Mouse (Mus musculus) neural tube, embryonic 12.5 days (tissue): ENCODE results near the gene Il1a. TPM values are rescaled to one million over a fixed set of nuclear protein-coding genes. Genes with fewer than 3 reads are reported as not detected.

Source experiments
- ATAC-seq: fragments of 200-750 bp; cut with Nextera tagmentation; 2 replicates; pipeline ENCODE4 v1.8.0; 2017; ENCODE audit warnings: low read depth, mild to moderate bottlenecking, moderate TSS enrichment, moderate library complexity; ENCODE audit not compliant: low FRiP score
- H3K27ac ChIP-seq: fragments of 300-500 bp; sonication (generic); 2 replicates; pipeline ENCODE4 v1.5.1; 2016
- H3K27me3 ChIP-seq: fragments of 300-500 bp; sonication (generic); replicated peaks from 2 replicates; pipeline ENCODE4 v1.6.1; 2016; ENCODE audit warnings: mild to moderate bottlenecking
- H3K36me3 ChIP-seq: fragments of 300-500 bp; sonication (generic); 2 replicates; pipeline ENCODE4 v1.6.1; 2016; ENCODE audit warnings: mild to moderate bottlenecking
- H3K4me1 ChIP-seq: fragments of 300-500 bp; sonication (generic); 2 replicates; pipeline ENCODE4 v1.6.1; 2016
- H3K4me2 ChIP-seq: fragments of 300-500 bp; sonication (generic); replicated peaks from 2 replicates; pipeline ENCODE4 v1.6.1; 2016; ENCODE audit warnings: mild to moderate bottlenecking
- H3K4me3 ChIP-seq: fragments of 300-500 bp; sonication (generic); 2 replicates; pipeline ENCODE4 v1.5.1; 2016
- H3K9ac ChIP-seq: fragments of 300-500 bp; sonication (generic); 2 replicates; pipeline ENCODE4 v1.6.1; 2016; ENCODE audit warnings: mild to moderate bottlenecking
- H3K9me3 ChIP-seq: fragments of 300-500 bp; sonication (generic); 2 replicates; pipeline ENCODE4 v1.6.1; 2016; ENCODE audit warnings: mild to moderate bottlenecking
- WGBS: fragments of 180-500 bp; shearing (Covaris S2); methylation state at CpG from one replicate; pipeline ENCODE4 v1.1.7; 2016; 5-methylcytosine and 5-hydroxymethylcytosine counted together
- polyA plus RNA-seq: library from polyadenylated mRNA; unstranded; fragments of >200 nt; fragmentation: Nextera tagmentation; extraction: Ambion mirVana; gene quantifications from 2 replicates; pipeline ENCODE4 v1.2.1, GENCODE M21; 2016

Il1a gene
- 0.11 and 0.28 TPM in 2 replicates for polyA plus RNA-seq

DNA sequence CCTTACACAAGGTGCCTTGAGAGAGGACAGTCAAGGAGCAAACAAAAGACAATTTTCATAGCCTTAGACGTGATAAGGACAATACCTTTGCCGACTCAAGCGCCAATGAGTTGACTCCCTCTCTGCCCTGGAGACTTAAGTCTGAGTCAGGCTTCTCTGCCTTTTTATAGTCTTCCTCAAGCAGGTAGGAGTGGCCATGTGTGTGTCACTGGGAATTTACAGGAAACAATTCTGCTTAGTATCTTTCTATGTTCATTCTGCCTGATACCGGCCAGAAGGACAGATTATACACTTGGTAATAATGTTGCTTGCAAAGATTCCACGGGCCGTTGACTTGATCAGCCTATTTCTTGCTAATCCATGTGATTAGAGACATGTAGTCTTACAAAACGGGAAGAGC, at the start of gene Il1a:
Il1a (minus strand) TSS at position 137 of the 400 bp plus-strand sequence.
- no peak for ATAC-seq
- Histone ChIP-seq H3K4me3 (no peak within 1 kb of the TSS), H3K9ac (no peak within 1 kb of the TSS), H3K27ac (no peak within 1 kb of the TSS), H3K27me3 (no peaks in the 10 kb centered on the region), H3K36me3 (no peaks in the 10 kb centered on the region), H3K9me3 (no peaks in the 10 kb centered on the region), H3K4me2 (no peak within 1 kb of the TSS), H3K4me1 (no peaks in the 10 kb centered on the region)
- whole genome bisulfite sequencing = 88% methylated on average over 7 of the region's 7 CpGs

DNA sequence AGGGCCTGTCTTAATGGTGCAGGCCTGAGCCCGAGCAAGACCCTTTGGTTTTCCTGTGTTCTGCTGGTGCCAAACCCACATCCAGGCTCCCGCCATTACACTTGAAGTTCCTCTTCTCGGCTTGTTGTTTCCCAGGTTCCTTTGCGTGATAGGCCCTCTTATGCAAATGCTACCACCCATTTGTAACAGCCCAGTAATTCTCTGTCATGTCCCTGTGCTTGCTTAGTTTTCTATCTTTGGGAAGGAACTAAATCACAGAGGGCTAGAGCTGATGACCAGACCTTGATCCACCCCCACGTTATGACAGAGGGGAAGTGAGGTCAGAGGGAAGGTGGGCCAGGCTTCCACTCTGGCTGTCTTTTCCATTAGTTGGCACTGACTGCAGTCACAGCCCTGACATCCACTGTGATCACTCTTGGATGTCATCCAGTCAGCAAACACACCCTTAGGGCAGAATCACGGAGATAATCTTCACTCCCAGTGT, 28.4 kb upstream of the Il1a start:
- Histone ChIP-seq H3K4me2 (no peak overlapping the region), H3K9ac (no peak overlapping the region), H3K9me3 (no peaks in the 10 kb centered on the region; the same call in 1 of the 2 replicates), H3K4me1 (no peaks in the 10 kb centered on the region), H3K27ac (no peak overlapping the region), H3K27me3 (no peaks in the 10 kb centered on the region), H3K4me3 (no peak overlapping the region), H3K36me3 (no peaks in the 10 kb centered on the region)
- ATAC-seq = no peak
- 84% methylated on average over 6 of the region's 6 CpGs for WGBS

DNA sequence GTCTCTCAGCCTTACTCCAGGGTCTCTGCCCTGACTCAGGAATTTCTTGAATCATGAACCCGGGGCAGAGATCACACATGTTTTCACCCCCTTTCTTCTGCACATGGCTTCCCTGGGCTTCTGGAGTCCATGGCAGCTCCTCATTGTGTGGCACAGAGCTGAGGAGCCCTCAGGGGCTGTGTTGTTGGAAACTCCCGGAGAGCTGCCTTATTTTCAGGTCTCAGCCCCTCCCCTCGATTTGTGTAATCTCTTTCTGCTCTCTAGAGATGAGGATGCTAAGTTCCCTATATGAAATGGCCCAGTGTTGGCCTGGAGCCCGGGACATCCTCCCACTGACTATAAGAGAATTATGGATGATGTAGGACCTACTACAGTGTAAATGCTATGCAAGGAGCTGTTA, 23.7 kb upstream of the Il1a start:
- no peak overlapping the region for H3K4me3 ChIP-seq
- WGBS = 62% methylated on average over 4 of the region's 4 CpGs
- H3K9me3 ChIP-seq = no peaks in the 10 kb centered on the region
- no peaks in the 10 kb centered on the region for H3K27me3 ChIP-seq
- no peak overlapping the region for H3K4me2 ChIP-seq
- H3K36me3 ChIP-seq = no peaks in the 10 kb centered on the region
- no peak overlapping the region for H3K9ac ChIP-seq
- no peak for ATAC-seq
- no peak overlapping the region for H3K27ac ChIP-seq
- no peaks in the 10 kb centered on the region for H3K4me1 ChIP-seq

DNA sequence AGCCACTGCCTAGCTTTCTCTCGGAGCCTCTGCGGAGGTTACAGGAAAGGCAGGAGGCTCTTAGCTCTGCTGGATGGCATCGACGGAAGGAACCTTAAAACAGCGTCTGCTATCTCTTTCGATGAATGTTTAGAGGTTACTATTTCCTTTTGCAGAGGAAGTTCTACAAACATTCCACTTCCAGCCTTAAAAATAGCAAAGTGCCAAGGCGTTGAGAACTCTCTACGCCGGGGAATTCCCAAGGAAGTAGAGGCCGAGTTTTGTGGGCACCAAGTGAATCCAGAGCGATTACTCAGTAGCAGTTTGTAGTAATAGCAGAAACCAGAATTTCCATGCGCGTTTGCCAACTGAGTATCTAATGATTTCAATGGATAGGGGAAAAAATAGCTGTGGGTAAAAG, 20.8 kb upstream of the Il1a start:
- no peak for ATAC-seq
- H3K9ac ChIP-seq = no peak overlapping the region
- no peaks in the 10 kb centered on the region for H3K27me3 ChIP-seq
- 90% methylated on average over 13 of the region's 13 CpGs for WGBS
- no peak overlapping the region for H3K4me3 ChIP-seq
- no peaks in the 10 kb centered on the region for H3K9me3 ChIP-seq
- H3K36me3 ChIP-seq = no peaks in the 10 kb centered on the region
- H3K4me1 ChIP-seq = no peaks in the 10 kb centered on the region
- H3K4me2 ChIP-seq = no peak overlapping the region
- H3K27ac ChIP-seq = no peak overlapping the region

DNA sequence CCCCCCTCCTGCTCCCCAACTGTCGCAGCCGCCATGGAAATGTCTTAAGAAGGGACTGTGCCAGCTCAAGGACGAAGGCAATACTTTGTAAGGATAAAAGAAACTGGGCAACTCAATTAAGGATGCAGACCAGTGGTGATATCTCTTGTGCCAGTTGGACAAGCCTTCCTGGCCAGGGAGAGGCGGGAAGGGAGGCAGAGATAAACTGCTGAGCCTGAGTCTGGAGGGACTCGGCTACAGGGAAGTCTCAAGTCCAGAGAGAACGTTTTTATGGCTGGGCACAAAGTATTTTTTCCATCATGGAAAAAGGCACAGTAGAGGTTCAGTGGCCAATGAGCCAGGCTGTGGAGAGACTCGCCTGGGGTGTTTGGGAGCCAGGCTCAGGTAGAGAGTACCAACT, 20.3 kb upstream of the Il1a start:
- WGBS = 74% methylated on average over 7 of the region's 7 CpGs
- no peak for ATAC-seq
- Histone ChIP-seq H3K4me3 (no peak overlapping the region), H3K36me3 (no peaks in the 10 kb centered on the region), H3K27me3 (no peaks in the 10 kb centered on the region), H3K27ac (no peak overlapping the region), H3K9ac (no peak overlapping the region), H3K4me1 (no peaks in the 10 kb centered on the region), H3K4me2 (no peak overlapping the region), H3K9me3 (no peaks in the 10 kb centered on the region)

DNA sequence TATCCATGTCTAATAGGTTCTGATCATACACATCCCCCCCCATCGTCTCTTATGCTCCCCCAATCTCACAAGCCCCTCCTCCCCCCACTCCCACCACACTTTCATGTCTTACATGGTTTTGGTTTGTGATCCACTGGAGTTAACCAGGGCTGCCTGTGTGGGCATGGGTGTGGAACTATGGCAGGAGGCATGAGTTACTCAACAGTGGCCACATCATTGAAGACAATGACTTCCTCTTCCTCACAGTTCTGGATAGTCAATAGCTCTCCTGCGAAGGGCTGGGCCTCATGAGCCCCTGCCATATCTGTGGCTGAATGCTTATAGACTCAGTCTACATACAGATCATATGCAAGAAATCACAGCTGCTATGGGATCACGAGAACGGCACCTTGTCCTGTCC, 18.5 kb upstream of the Il1a start:
- no peak overlapping the region for H3K4me3 ChIP-seq
- H3K9ac ChIP-seq = no peak overlapping the region
- no peak overlapping the region for H3K27ac ChIP-seq
- no peaks in the 10 kb centered on the region for H3K4me1 ChIP-seq
- WGBS = 83% methylated on average over 4 of the region's 4 CpGs
- H3K9me3 ChIP-seq = no peaks in the 10 kb centered on the region
- no peak for ATAC-seq
- no peak overlapping the region for H3K4me2 ChIP-seq
- no peaks in the 10 kb centered on the region for H3K27me3 ChIP-seq
- H3K36me3 ChIP-seq = no peaks in the 10 kb centered on the region

DNA sequence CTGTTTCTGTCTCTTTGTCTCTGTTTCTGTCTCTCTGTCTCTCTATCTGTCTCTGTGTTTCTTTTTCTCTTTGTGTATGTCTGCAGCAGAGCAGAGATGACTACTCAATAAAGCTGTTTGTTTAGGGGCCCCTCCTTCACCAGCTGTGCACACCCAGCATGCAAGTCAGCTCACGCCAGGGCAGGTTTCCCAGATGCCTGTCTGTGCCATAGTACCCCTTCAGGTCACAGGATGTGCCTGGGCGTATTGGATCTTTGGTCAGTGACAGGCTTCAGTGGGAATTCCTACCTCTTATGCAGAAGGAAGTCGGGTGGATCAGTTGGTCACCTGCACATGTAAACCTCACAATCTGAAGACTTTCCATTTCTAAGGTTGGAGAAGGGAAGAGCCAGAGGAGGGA, 14.4 kb upstream of the Il1a start:
- WGBS = 80% methylated on average over 3 of the region's 3 CpGs
- no peaks in the 10 kb centered on the region for H3K36me3 ChIP-seq
- H3K4me1 ChIP-seq = no peaks in the 10 kb centered on the region
- H3K4me2 ChIP-seq = no peak overlapping the region
- no peak overlapping the region for H3K27ac ChIP-seq
- H3K4me3 ChIP-seq = no peak overlapping the region
- H3K9me3 ChIP-seq = no peaks in the 10 kb centered on the region
- H3K27me3 ChIP-seq = no peaks in the 10 kb centered on the region
- no peak for ATAC-seq
- H3K9ac ChIP-seq = no peak overlapping the region

DNA sequence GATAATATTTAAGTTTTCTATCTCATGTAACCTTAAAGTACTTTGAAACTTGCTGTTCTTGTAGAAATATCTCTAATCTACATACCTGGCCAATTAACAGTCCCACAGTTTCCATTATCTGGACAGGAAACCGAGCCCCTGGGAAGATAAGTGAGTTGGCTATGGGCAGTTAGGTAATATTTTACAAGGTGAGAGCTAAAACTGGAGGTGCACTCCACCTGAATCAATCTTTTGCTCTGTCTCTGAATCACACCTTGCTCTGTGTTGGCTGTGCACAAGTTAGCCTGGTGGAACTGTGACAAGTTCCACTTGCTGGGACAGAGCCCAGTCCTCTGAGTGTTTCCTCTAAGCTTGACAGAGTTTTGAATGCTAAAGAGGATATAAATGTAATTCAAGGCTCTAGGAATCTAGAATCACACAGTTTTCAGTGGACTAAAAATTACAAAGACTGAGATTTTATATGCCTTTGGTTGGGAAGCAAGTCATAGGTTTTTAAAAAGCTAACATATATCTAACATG, 12.4 kb upstream of the Il1a start:
- H3K9me3 ChIP-seq = no peaks in the 10 kb centered on the region
- H3K36me3 ChIP-seq = no peaks in the 10 kb centered on the region
- H3K27me3 ChIP-seq = no peaks in the 10 kb centered on the region
- H3K27ac ChIP-seq = no peak overlapping the region
- no peak for ATAC-seq
- no peak overlapping the region for H3K9ac ChIP-seq
- no peak overlapping the region for H3K4me2 ChIP-seq
- WGBS = 77% methylated on average over 1 of the region's 1 CpGs
- H3K4me1 ChIP-seq = no peaks in the 10 kb centered on the region
- no peak overlapping the region for H3K4me3 ChIP-seq

DNA sequence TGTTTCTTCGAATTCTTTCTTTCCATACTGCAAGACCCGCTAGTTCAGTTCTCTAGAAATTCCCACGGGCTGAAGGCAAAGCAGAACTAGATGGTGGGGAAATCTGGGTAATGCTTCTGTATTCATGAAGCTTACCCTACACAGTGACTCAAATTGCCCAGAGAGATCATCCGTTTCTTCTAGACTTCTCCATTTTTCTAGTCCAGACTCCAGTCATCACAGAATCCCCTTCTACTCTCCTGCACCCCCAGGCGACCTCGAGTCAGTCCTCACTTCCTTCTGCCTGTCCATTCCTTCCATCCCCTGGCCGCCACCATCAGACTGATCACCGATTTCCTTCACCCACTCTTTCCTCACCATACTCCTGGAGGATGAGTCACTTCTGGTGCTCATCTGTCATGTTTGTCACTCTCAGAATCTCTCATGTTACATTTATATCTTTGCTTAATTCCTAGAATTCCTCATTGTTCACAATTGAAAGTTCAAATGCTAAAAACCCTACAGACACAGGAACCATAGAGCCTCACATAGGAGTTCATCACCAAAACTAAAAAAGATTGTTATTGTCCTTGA, 10.3 kb upstream of the Il1a start:
- Histone ChIP-seq H3K36me3 (no peaks in the 10 kb centered on the region), H3K27ac (no peak overlapping the region), H3K4me1 (no peaks in the 10 kb centered on the region), H3K9me3 (no peaks in the 10 kb centered on the region), H3K4me3 (no peak overlapping the region), H3K4me2 (no peak overlapping the region), H3K27me3 (no peaks in the 10 kb centered on the region), H3K9ac (no peak overlapping the region)
- ATAC-seq = no peak
- WGBS = 87% methylated on average over 8 of the region's 8 CpGs

DNA sequence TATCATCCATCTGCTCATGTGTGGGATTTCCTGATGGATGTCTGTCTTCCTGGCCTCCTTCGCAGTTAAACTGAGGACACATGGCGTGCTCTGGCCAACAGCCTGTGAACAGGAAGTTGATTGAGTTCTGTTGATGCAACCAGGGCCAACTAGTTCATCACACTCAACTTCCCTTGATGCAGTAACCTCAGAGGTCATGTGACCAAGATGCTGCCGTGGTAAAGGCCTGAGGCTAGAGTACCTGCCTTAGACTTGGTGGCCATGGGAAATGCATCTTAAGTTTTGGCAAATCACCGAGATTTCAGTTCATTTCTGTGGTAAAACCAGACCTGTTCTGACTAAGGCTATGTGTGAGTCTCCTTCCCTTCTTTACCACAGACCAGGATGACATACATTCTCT, 6.1 kb upstream of the Il1a start:
- Histone ChIP-seq H3K4me2 (no peak overlapping the region), H3K27ac (no peak overlapping the region), H3K4me3 (no peak overlapping the region), H3K9me3 (no peaks in the 10 kb centered on the region), H3K9ac (no peak overlapping the region), H3K36me3 (no peaks in the 10 kb centered on the region), H3K4me1 (no peaks in the 10 kb centered on the region), H3K27me3 (no peaks in the 10 kb centered on the region)
- WGBS = 86% methylated on average over 4 of the region's 4 CpGs
- no peak for ATAC-seq

DNA sequence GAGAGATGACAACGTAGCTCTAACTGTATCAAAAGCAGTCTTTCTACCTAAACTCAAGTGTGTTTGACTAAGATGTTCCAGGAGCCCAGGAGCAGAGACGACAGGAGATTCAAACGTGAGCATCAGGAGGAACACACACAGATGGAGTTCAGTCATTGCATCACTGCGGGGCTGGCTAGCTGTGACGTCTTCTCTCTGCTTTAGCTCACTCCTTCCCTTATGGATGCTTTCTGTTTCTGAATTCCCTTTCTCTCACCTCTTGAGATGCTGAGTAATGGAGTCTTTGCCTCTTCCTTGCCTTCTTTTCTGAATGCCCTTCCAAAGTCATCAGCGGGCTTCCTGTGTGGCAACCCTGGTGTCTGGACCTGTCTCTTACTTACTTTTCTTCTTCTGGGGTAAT, 5.1 kb upstream of the Il1a start:
- H3K36me3 ChIP-seq = no peaks in the 10 kb centered on the region
- H3K9ac ChIP-seq = no peak overlapping the region
- WGBS = 83% methylated on average over 6 of the region's 6 CpGs
- H3K9me3 ChIP-seq = no peaks in the 10 kb centered on the region
- no peak overlapping the region for H3K27ac ChIP-seq
- ATAC-seq = no peak
- no peak overlapping the region for H3K4me3 ChIP-seq
- no peaks in the 10 kb centered on the region for H3K27me3 ChIP-seq
- no peaks in the 10 kb centered on the region for H3K4me1 ChIP-seq
- no peak overlapping the region for H3K4me2 ChIP-seq

DNA sequence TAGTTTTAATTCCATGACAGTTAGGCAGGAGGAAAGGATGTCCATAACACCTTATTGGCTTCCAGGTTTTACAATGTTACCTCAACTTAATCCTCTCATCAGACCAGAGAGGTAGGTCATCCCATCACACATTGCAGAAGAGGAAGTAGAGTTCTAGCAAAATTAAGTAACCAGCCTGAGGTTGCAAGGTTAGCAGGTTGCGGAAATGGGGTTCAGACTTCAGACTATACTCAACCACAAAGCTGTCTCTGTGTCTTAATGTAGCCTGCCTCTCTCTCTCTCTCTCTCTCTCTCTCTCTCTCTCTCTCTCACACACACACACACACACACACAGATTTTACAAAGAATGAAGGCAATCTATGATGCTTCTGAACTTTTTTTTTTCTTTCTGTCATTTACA, 4.2 kb upstream of the Il1a start:
- no peak for ATAC-seq
- no peak overlapping the region for H3K4me3 ChIP-seq
- H3K4me2 ChIP-seq = no peak overlapping the region
- H3K9ac ChIP-seq = no peak overlapping the region
- H3K4me1 ChIP-seq = no peaks in the 10 kb centered on the region
- no peaks in the 10 kb centered on the region for H3K9me3 ChIP-seq
- WGBS = 92% methylated on average over 1 of the region's 1 CpGs
- H3K36me3 ChIP-seq = no peaks in the 10 kb centered on the region
- no peaks in the 10 kb centered on the region for H3K27me3 ChIP-seq
- H3K27ac ChIP-seq = no peak overlapping the region

DNA sequence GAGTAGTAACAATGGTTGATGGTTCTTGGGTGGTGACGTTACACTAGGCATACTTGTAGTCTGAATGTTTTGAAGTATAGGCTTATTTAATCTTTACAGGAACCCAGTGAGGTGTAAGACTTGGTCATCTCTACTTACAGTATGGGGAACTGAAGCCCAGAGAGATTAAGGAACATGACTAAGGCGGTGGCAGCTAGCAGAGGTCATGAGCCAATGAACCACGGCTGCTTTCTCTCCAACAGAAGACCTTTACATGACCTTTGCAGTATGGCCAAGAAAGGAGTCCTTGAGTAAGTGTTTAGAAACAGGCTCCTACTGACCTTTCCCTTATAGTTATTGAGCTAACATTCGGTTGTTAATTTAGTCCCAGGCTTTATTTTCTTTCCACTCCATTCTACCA, 3.8 kb downstream of the Il1a start:
- H3K9me3 ChIP-seq = no peaks in the 10 kb centered on the region
- no peak overlapping the region for H3K4me2 ChIP-seq
- H3K27me3 ChIP-seq = no peaks in the 10 kb centered on the region
- H3K4me1 ChIP-seq = no peaks in the 10 kb centered on the region
- 82% methylated on average over 4 of the region's 4 CpGs for WGBS
- H3K36me3 ChIP-seq = no peaks in the 10 kb centered on the region
- no peak overlapping the region for H3K27ac ChIP-seq
- H3K9ac ChIP-seq = no peak overlapping the region
- no peak for ATAC-seq
- no peak overlapping the region for H3K4me3 ChIP-seq
